Mouse (Mus musculus): ENCODE data around the gene Fam243.
A peak's percentile ranks its signal among the peaks of the same experiment; 100 is the strongest.

GRCm38 (mm10) chr16:92319353-92320109, 1.7 kb downstream of the Fam243 start:
- TF ChIP-seq CTCF (IDR thresholded peaks at IDR 0.05; ENCODE audit: low read depth, low read length) (peak; percentile 23; the same call in 1 of the 2 replicates), POLR2A (IDR thresholded peaks at IDR 0.05; ENCODE audit: borderline replicate concordance, low read depth, low read length) (no peak)

All from bone marrow macrophage, adult 2 months (primary cell).